In genomic region chr12:51118781-51119180, GRCm38 (mm10) we compare ENCODE assay signal across 18 mouse cellular contexts.
A peak's percentile ranks its signal among the peaks of the same experiment; 100 is the strongest.
DNase-seq lines count a peak whose midpoint lies in the region; ATAC-seq and TF ChIP-seq lines count a peak whose summit lies in the region.
"Had no signal": no experiment of that assay in that cellular context is flagged by ENCODE, and none has a peak within 500 bp of the region (broad histone marks: within the 10 kb centered on the region; RNA-seq: fewer than 3 reads in every experiment).

No protein-coding gene starts in this region.

- peaks cover 15% of the 10 kb centered on the region for H3K4me1 ChIP-seq in forebrain, embryonic 13.5 days
- no peaks in the 10 kb centered on the region for H3K4me1 ChIP-seq in forebrain, embryonic 11.5 days (replicated peaks; ENCODE audit: control insufficient read depth, insufficient read depth, low read length)
- peaks cover 19% of the 10 kb centered on the region for H3K4me1 ChIP-seq in forebrain, embryonic 15.5 days
- H3K4me1 ChIP-seq: heart, embryonic 10.5 days; limb, embryonic 12.5 days; lung, embryonic 15.5 days had no signal

- peak overlapping the region; percentile 91 for H3K27ac ChIP-seq in forebrain, embryonic 13.5 days
- H3K27ac ChIP-seq in forebrain, embryonic 11.5 days (ENCODE audit: low read depth, low read length): no peak overlapping the region
- peak overlapping the region; percentile 95 for H3K27ac ChIP-seq in forebrain, embryonic 15.5 days (replicated peaks)
- H3K27ac ChIP-seq: heart, embryonic 10.5 days; limb, embryonic 12.5 days; liver, embryonic 14.5 days; lung, embryonic 15.5 days had no signal

- no peaks in the 10 kb centered on the region for H3K27me3 ChIP-seq in forebrain, embryonic 13.5 days
- no peaks in the 10 kb centered on the region for H3K27me3 ChIP-seq in forebrain, embryonic 11.5 days (ENCODE audit: control insufficient read depth, insufficient read depth, low read length)
- no peaks in the 10 kb centered on the region for H3K27me3 ChIP-seq in forebrain, embryonic 15.5 days
- H3K27me3 ChIP-seq: limb, embryonic 12.5 days; lung, embryonic 15.5 days had no signal

- DNase-seq in forebrain, embryonic 11.5 days (ENCODE audit: low spot score): no peak
- peak; percentile 22 to 27 for DNase-seq in layer of hippocampus, postnatal 10 days (ENCODE audit: low spot score in 2 of 2)
- no peak for DNase-seq in layer of hippocampus, adult 9-10 months (ENCODE audit: low spot score)
- DNase-seq in brain, embryonic 14.5 days (ENCODE audit: low read depth): peak; percentile 73
- DNase-seq: B cell, adult 2 months; kidney, adult 18-20 months; kidney, postnatal 14 days; lung, postnatal 4 days; retina, postnatal 1 day; right cerebral cortex, postnatal 4 days had no signal

- H3K9ac ChIP-seq in forebrain, embryonic 13.5 days: no peak overlapping the region
- H3K9ac ChIP-seq in forebrain, embryonic 11.5 days (ENCODE audit: low read length): no peak overlapping the region
- no peak overlapping the region for H3K9ac ChIP-seq in forebrain, embryonic 15.5 days (replicated peaks)
- H3K9ac ChIP-seq: limb, embryonic 12.5 days; liver, embryonic 14.5 days; lung, embryonic 15.5 days had no signal

- ATAC-seq in forebrain, embryonic 13.5 days: no peak
- no peak for ATAC-seq in forebrain, embryonic 11.5 days (replicated peaks; ENCODE audit: low FRiP score)
- ATAC-seq in forebrain, embryonic 15.5 days (replicated peaks): no peak
- no peak for ATAC-seq in frontal cortex, adult (ENCODE audit: low TSS enrichment)

- 69% methylated on average over 10 of the region's 10 CpGs for WGBS in forebrain, embryonic 13.5 days
- WGBS in forebrain, embryonic 11.5 days: 95% methylated on average over 10 of the region's 10 CpGs
- WGBS in forebrain, embryonic 15.5 days: 40% methylated on average over 10 of the region's 10 CpGs

- TF ChIP-seq POLR2A in brain, embryonic 14.5 days (IDR thresholded peaks at IDR 0.05; ENCODE audit: borderline replicate concordance, extremely low read depth, insufficient read depth, insufficient read length, poor library complexity, severe bottlenecking): no peak

- peak overlapping the region; percentile 27 for H3K4me2 ChIP-seq in forebrain, embryonic 13.5 days
- H3K4me2 ChIP-seq in forebrain, embryonic 11.5 days (ENCODE audit: low read depth, low read length, severe bottlenecking): no peak overlapping the region
- H3K4me2 ChIP-seq in forebrain, embryonic 15.5 days (replicated peaks): no peak overlapping the region
- H3K4me2 ChIP-seq: limb, embryonic 12.5 days; lung, embryonic 15.5 days had no signal

- TF ChIP-seq CTCF in brain, embryonic 14.5 days (IDR thresholded peaks at IDR 0.05; ENCODE audit: borderline replicate concordance, extremely low read depth, insufficient read depth, insufficient read length): no peak

- H3K36me3 ChIP-seq in forebrain, embryonic 13.5 days (ENCODE audit: poor library complexity, severe bottlenecking): no peaks in the 10 kb centered on the region
- no peaks in the 10 kb centered on the region for H3K36me3 ChIP-seq in forebrain, embryonic 11.5 days (ENCODE audit: control insufficient read depth, insufficient read depth, low read length)
- no peaks in the 10 kb centered on the region for H3K36me3 ChIP-seq in forebrain, embryonic 15.5 days
- H3K36me3 ChIP-seq: heart, embryonic 10.5 days; limb, embryonic 12.5 days; lung, embryonic 15.5 days had no signal

- no peak overlapping the region for H3K4me3 ChIP-seq in forebrain, embryonic 13.5 days
- H3K4me3 ChIP-seq in forebrain, embryonic 11.5 days (ENCODE audit: low read depth, low read length): no peak overlapping the region
- H3K4me3 ChIP-seq in forebrain, embryonic 15.5 days: no peak overlapping the region
- H3K4me3 ChIP-seq: heart, embryonic 10.5 days; limb, embryonic 12.5 days; lung, embryonic 15.5 days; myocyte had no signal

- H3K9me3 ChIP-seq in forebrain, embryonic 13.5 days (replicated peaks): no peaks in the 10 kb centered on the region
- no peaks in the 10 kb centered on the region for H3K9me3 ChIP-seq in forebrain, embryonic 11.5 days (ENCODE audit: control insufficient read depth, low read length)
- no peaks in the 10 kb centered on the region for H3K9me3 ChIP-seq in forebrain, embryonic 15.5 days
- H3K9me3 ChIP-seq: heart, embryonic 10.5 days; limb, embryonic 12.5 days; lung, embryonic 15.5 days had no signal

Comparison
In these comparisons a context has a peak if more than half of its experiments do, and no peak if none do; other contexts are left out.
1. DNase-seq: peak in layer of hippocampus, postnatal 10 days (2 of 2) and brain, embryonic 14.5 days (single experiment); none in forebrain, embryonic 11.5 days (single experiment) and layer of hippocampus, adult 9-10 months (single experiment).